Mouse (Mus musculus) adrenal gland, postnatal 10 days (tissue): Measurements from ENCODE around the gene Prr13. TPM values are rescaled to one million over a fixed set of nuclear protein-coding genes. Genes with fewer than 3 reads are reported as not detected.

Experiments used
- DNase-seq: peaks from one replicate; pipeline ENCODE4 v3.0.0; 2021; ENCODE audit warnings: mixed read lengths
- total RNA-seq, 2 experiments: library from RNA; stranded (reverse); gene quantifications; 2 replicates each; pipeline ENCODE4 v1.2.3; 2021

Prr13 gene
- total RNA-seq, 2 experiments from 2014 or later: 46.9 to 53.1 TPM

- no peak for DNase-seq
Measured at GRCm38 (mm10) chr15:102460409-102460808, 1.6 kb downstream of the Prr13 start.

GRCm38 (mm10) chr15:102460971-102461370, 2.1 kb downstream of the Prr13 start:
- no peak for DNase-seq

- no peak for DNase-seq
Measured at GRCm38 (mm10) chr15:102461430-102462075, 2.7 kb downstream of the Prr13 start.

- DNase-seq: no peak
Measured at GRCm38 (mm10) chr15:102463666-102464065, 4.8 kb downstream of the Prr13 start.

GRCm38 (mm10) chr15:102468675-102469370, 10.0 kb downstream of the Prr13 start:
- no peak for DNase-seq

GRCm38 (mm10) chr15:102470183-102470604, 11.4 kb downstream of the Prr13 start, which contains the start of gene Pcbp2:
Gene Pcbp2 (plus strand): TSS chr15:102470539.
- peak; percentile 98 for DNase-seq

- peak; percentile 90 for DNase-seq
Measured at GRCm38 (mm10) chr15:102470605-102471294, 11.9 kb downstream of the Prr13 start.

- DNase-seq: no peak
Measured at GRCm38 (mm10) chr15:102471295-102471645, 12.4 kb downstream of the Prr13 start.

GRCm38 (mm10) chr15:102471727-102472126, 12.9 kb downstream of the Prr13 start:
- DNase-seq: no peak

- no peak for DNase-seq
Measured at GRCm38 (mm10) chr15:102473246-102473645, 14.4 kb downstream of the Prr13 start.

GRCm38 (mm10) chr15:102474520-102474919, 15.7 kb downstream of the Prr13 start:
- no peak for DNase-seq

- DNase-seq: no peak
Measured at GRCm38 (mm10) chr15:102483136-102483535, 24.3 kb downstream of the Prr13 start.

- DNase-seq: no peak
Measured at GRCm38 (mm10) chr15:102485853-102486252, 27.0 kb downstream of the Prr13 start.

GRCm38 (mm10) chr15:102487664-102488063, 28.8 kb downstream of the Prr13 start:
- no peak for DNase-seq

- DNase-seq: no peak
Measured at GRCm38 (mm10) chr15:102498322-102498721, 39.5 kb downstream of the Prr13 start.

- no peak for DNase-seq
Measured at GRCm38 (mm10) chr15:102499370-102499769, 40.5 kb downstream of the Prr13 start.

- DNase-seq: no peak
Measured at GRCm38 (mm10) chr15:102499851-102500250, 41.0 kb downstream of the Prr13 start.

GRCm38 (mm10) chr15:102500479-102500878, 41.7 kb downstream of the Prr13 start:
- DNase-seq: no peak

- no peak for DNase-seq
Measured at GRCm38 (mm10) chr15:102501084-102501814, 42.4 kb downstream of the Prr13 start.

GRCm38 (mm10) chr15:102502254-102502840, 43.5 kb downstream of the Prr13 start:
- no peak for DNase-seq

GRCm38 (mm10) chr15:102503447-102503846, 44.6 kb downstream of the Prr13 start, which contains the start of gene Gm10337:
Gene Gm10337 (plus strand): TSS chr15:102503722.
- DNase-seq: no peak
